Mouse (Mus musculus) brain, adult 2 months (tissue): ENCODE data around the gene A830031A19Rik.
A peak's percentile ranks its signal among the peaks of the same experiment; 100 is the strongest.

Experiments
- DNase-seq: peaks from one replicate; pipeline ENCODE4 v3.0.0; 2011; ENCODE audit warnings: low read depth, low spot score

Gene A830031A19Rik

DNA sequence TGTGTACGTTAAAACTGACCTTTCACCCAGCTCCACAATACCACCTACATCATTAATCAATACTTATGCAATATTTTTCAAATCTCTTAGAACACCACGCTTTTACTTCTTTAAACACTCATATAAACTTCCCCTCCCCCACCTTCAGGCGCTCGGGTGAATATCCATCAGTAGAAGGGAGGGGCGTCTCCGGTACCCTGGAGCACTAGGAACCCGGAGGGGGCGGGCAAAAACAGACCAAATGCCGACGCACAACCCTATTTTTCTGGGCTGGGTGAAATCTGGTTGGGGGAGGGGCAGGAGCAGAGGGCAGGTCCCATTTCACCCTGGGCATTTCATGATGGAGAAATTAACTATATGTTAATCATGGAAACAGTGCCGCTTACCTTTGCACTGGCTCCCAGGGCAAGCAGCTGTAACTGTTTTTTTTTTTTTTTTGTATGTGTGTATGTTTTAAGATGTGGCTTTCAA is at the start of gene A830031A19Rik:
TSS of gene A830031A19Rik (minus strand) at position 421 of the 471 bp plus-strand sequence.
- DNase-seq, result no peak

DNA sequence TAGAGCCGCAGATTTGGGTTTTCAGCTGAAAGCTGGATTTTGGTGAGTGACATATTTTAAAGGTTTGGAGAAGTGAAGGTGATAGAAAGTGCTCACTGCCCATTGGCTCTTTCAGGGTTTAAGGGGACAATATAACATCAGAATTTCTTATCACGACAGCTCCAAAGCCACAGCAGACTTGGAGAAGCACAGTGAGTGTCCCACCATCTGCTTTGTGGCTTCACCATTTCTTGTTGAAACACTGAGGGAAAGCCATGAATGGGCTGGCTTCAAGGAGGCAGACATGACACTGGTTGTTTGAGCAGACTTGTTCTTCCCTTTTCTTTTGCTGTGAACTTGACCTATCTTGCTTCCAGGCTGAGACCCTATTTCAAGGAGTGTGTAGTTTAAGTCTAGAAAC is 49.1 kb upstream of the A830031A19Rik start:
- no peak for DNase-seq

DNA sequence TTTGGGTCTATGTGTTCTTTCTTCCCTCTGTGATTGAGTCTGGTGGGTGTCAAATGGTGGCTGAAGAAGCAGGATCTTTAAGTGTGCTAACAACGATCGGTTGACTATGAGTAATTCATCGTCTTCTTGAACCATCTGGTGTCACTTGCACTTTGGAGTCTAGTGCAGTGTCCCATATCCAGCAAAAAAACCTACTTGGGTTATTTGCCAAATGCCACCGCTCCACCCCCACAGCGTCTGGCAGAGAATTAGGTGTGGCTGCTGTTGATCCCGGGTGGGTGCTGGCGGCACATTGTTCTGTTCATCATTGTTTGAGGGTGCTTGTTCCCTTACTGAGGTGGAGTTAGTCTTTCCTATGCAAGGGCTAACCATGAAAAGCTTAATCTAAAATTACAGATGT is 48.0 kb upstream of the A830031A19Rik start:
- no peak for DNase-seq

DNA sequence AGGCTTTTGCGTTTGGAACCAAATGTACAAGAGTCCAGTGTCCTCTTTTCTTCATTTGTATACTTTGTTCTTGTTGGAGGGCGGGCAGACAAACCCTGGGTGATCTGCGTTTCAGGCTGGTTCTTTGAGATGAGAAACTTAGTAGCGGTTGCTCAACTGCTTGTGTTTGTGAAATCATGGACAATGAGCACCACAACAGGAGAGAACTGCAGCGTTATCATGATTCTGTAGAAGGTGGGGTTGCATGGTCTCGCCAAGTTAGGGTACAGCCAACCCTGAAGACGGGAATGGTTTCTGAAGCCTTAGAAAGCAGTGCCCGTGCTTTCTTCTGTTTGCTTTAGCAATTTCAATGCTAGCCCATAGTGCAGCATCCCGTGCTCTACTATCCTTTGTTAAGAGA is 46.3 kb upstream of the A830031A19Rik start:
- no peak for DNase-seq

DNA sequence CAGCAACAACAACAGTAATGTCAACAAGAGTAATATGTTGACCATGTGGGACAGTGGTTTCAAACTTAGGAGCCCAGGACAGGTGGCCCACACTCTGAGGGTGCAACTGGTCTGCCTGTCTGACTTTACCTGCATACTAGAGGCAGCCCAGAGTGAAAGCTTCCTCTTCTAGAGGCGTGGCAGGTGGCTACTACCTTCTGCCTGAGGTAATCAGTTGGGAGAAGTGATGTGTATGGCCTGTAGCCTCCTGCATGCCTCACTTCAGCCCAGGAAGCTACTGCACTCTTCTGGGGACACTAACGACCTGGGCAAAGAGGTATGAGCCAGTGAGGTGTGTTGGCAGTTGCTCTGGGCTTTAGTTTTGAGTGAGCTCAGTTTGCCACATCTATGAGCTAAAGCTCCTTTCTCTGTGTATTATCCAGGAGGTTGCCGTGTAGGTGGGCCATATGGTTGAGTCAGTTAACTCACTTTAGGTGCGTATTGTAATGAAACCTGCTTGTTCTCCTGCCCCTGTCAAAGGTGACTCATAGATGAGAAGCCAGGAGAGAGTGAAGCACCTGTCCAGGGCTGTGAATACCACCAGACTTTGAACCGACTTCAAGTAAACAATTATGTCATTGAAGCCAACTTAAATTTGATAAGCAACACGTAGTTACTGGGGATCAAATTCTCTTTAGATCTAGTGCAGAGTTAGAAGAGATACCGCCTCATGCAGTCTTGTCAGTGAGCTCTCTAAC is 41.9 kb upstream of the A830031A19Rik start:
- DNase-seq, result no peak

DNA sequence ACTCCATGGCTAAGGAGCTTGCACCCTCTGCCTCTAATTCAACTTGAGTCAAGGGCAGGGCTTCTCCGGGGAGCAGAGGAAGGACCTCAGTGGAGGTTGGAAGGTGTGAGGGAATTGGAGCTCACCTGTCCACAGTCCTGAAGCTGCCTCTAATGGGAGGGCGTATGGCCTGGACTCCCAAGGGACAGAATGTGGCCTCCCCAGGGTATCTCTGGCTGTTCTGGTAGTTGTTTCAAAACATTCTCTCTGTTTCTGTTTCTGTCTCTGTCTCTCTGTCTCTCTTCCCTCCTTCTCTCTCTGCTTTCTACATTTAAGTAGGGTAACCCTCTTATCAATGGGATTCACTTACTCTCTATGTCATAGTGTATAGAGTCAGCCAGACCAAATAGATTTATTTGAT is 41.2 kb upstream of the A830031A19Rik start:
- DNase-seq, result no peak

DNA sequence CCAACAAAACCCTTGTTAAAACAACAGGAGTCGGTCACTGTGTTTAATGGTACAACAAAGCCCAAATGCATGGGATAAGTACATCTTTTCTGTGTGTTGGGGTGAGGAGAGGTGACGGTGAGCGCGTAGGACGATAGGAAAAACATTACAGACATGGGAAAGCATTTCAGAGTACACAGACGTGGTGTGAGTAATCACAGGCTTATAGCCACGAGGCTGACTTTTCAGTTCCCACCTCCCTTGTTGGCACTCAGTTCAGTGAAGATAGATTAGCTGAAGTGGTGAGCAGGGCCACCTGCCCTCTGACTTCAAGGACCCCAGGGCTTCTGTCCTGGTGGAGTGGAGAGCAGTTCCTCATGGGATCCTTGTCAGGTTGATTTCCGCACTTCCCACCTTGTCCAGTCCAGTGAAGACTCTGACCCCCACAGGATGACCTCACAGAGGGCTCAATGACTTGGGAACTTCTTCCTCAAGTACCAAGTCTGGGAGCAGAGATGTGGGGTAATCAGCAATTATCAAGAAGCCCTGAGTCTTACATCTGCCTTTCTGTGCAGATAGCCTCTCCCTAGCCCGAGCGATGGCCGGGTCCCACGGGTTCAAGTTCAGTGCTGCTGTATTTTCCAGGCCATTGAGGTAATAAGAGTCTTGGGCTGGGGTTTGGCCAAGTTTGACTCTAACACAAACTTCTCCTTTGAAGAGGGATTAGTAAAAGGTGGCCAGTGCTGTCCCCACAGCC is 40.3 kb upstream of the A830031A19Rik start:
- DNase-seq, result no peak

DNA sequence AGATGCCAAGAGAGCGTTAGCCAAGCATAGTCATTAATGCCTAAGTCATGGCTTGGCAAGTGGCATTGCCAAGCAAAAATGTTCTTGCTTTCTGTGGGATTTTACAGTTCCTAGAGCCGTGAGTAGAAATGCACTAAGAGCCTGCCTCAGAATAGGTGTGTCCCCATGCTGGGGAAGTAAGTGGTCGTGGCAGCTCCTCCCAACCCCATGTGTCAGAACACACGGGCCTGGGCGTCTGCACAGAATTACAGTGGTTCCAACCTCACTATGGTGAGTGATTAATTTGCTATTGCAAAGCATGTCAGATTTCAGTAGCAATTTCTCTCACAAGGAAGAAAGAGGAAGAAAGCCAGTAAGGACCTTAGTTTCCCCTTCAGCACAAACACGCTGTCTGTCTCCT is 36.9 kb upstream of the A830031A19Rik start:
- no peak for DNase-seq

DNA sequence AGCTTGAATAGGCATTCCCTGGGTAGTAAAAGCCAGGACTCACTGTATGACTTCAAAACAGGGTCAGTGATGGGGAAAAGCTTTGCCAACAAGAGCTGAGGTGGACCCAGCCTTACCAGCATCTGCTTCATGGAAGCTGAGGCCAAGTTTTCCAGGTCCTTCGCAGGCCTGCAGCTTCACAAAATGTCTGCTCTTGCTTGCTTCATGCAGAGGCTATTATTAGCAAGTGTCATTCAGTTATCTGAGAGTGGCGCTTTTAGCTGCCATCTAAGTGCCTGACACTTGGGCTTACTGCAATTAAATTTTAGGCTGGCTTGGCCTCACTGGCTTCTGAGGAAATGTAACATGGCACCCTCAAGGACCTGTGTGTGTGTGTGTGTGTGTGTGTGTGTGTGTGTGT is 35.3 kb upstream of the A830031A19Rik start:
- DNase-seq, result no peak

DNA sequence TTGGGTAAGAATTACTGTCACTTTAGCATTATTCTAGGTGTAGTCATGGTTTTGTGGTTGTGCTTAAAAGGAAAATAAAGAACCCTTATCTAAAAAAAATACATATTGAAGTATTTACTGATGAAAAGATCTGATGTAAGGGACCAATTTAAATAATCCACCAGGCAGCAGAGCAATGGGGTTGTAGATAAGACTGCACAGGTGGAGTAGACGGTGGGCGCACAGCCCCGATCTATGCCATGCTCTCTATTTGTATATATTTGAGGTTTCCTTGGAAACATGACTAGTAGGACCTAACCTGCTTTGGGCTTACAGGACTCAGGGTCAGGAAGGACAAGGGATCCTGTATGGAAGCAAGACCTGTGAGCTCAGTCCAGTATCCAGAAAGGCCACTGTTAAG is 34.5 kb upstream of the A830031A19Rik start:
- DNase-seq, result no peak

DNA sequence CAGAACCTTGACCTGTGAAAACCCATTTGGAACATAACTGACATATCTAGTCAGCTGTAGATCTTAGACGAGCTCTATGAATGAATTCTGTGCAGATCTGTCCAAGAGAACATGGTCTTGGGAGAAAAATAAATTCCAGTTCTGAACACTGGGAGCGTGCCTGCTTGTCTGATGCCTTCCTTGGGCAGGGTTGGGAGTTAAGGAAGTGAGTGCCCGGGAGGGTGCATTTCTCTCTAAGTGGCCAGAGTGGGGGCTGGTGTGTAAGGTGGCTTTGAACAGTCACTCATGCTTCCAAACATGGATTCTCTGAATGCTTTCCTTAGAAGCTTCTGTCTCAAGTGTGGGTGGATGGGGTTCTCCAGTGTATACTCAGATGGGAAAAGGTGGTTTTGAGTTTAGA is 34.1 kb upstream of the A830031A19Rik start:
- DNase-seq, result no peak

DNA sequence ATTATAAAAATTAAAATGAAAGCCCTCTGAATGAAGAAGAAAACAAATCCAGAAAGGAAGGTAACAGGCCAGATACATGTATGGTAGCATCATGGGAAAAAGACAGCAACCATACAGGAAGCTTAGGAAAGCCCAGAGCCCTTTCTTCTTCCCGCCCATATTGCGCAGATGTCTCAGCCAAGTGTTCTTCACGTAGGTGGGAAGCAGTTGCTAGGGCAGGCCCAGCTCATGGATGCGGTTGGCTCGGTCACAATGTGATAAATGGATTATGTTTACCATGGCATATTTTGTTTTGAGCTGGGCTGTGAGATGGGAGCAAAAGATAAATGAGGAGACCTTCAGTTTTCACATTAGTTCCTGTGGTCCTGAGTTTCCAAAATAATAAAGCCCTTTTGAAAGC is 32.6 kb upstream of the A830031A19Rik start:
- peak; percentile 74 for DNase-seq

DNA sequence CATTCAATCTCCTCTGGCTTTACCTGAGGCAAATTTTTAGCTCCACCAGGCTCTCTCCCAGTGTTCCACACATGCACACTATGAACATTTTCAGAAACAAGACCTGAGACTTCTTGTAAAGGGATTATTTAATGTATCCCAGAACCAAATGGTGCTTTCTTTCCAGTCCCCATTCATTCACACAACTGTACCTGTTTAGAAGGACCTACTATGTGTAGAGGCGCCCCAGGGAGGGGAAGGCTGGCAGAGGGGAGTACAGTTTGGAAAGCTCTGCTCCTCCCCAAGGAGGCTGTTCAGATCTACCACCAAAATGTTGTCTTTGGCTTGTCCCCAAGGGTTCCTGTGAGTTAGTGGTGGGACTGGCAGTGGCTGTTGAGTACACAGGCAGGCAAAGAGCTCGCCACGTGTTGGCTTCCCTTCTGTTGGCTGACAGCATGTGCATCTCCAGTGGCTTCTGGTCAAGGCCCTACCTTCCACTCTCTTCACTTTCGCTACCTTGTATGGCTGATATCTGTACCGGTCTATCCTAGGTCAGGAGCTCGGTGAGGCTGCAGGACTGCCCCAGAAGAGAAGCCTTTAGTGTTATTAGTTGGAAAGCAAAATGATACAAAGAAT is 28.4 kb upstream of the A830031A19Rik start:
- no peak for DNase-seq

DNA sequence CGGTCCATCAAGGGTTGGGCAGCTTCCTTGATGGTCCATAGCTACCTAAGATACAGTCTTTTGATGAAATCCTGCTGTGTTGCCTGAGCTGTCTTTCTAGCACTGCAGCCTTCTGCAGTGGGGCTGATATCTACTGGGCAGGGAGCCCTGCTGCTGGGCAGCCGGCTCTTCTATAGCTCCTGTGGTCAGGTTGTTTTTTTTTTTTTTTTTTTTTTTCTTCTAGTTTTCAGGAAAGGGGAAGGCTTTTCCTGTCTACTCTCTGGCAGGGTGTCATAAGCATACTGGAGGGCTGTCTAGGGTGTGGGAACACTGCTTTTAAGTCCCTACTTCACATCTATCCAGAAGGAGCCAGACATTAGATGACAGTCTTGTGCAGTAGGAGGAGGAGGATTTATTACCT is 27.5 kb upstream of the A830031A19Rik start:
- DNase-seq, result no peak

DNA sequence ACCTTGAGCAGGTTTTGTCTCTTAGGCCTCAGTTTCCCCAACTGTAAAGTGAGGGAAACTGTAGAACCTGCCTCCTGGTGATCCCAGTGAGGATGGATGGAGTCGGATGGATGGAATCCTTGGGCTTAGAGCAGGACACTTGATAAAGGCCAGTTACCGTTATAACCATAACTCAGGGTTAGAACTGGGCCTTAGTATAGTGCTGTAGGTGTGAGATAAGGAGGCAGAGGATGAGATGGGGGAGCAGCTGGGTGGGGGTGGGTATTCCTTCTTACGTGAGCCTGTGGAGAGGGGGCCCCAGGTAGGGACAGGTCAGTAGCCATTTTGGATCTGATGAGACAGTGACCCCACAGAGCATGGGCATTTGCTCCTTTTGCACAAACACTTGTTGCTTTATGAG is 26.8 kb upstream of the A830031A19Rik start:
- DNase-seq, result no peak

DNA sequence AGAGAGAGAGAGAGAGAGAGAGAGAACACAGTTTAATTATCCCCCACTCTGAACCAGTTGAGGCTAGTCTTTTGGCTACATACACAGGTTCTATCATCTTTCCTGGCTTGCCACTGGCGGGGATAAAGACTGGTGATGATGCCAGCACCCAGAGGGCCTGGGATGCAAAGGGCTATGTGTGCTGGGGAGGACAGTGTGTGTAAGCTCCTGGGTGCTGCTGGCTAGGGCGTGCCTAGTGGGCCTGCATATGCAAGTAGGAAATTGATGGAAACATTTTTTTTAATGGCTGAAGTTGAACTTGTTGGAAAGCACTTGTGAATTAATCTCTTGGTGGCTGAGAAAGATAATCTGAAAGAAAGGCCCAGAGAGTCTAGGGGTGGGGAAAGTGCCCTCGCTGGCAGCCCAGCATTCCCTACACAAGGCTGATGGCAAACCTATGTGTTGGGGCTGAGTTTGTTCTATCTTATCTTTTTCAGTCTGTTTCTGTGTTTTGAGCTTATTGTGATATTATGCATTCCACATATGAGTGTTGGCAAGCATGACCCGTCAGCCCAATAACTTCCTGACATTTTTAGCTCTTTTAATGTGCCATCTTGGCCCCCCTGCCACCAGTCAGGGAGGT is 25.7 kb upstream of the A830031A19Rik start:
- DNase-seq, result no peak

DNA sequence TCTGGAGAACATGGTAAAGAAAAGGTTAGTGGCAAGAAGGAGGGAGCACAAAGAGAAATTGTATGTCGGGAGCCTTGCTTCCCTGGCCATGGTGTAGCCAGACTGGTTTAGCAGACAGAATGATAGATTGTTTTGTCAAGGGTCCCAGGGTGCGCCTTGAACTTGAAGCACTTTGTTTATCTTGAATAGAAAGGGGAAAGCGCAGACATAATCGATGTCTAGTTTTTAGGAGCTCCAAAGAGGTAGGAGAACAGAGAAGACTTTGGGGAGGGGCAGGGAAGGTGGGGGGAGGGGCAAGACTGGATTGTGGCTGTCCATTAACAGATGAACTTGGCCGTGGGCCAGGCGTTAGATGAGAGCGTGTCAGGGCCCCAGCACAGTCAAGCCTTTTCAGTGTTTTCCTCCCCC is 25.0 kb upstream of the A830031A19Rik start:
- DNase-seq, result no peak

DNA sequence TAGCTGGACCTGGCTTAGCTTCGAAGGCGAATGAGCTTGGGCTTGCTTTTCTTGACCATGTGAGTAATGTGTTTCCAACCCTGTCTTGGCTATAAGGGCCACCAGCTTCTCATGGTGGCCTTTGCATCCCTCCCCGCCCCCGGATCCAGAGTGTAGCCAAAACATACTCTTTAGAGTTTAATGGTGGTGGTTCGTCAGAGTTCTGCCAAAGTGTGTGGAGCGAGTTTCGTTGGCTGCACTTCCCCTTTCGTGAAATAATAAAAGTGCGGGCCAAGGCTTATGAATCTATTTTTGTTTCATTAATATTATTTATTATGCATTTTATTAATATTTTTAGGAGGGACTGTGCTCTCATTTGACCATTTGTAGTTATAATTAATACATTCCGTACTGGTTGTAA is 24.4 kb upstream of the A830031A19Rik start:
- DNase-seq, result no peak

DNA sequence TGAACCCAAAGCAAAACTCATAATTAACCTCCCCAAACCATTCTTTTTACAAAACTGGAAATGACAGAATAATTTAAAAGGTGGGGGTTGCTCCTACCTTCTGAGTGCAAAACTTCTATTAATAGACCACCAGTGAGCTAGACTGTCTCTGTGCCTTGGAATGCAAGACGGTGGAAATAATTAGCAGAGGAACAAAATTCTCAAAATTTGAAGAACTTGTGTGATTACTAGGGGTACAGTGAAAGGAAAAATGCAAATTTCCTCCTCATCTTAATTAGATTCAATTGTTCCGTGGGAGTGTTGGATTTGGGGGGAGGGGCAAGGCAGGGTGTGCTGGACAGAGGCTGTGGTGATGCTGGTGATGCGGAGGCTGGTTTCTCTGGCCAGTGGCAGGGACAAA is 23.8 kb upstream of the A830031A19Rik start:
- DNase-seq, result no peak

DNA sequence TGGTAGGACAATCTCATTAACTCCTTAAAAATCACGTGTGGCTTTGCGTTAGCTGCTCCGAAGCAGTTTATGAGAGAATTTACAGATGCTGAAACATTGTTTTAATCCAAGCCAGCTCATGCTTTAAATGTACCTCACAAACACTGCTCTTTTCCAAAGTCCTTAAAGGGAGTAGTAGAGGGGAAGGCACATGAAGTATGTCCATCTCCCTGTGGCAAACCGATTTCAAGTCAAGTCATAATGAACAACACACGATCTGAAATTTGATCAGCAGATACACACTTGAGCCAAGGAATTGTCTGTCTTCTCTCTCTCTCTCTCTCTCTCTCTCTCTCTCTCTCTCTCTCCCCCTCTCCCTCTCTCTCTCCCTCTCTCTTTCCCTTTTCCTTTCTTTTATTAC is 23.2 kb upstream of the A830031A19Rik start:
- no peak for DNase-seq

DNA sequence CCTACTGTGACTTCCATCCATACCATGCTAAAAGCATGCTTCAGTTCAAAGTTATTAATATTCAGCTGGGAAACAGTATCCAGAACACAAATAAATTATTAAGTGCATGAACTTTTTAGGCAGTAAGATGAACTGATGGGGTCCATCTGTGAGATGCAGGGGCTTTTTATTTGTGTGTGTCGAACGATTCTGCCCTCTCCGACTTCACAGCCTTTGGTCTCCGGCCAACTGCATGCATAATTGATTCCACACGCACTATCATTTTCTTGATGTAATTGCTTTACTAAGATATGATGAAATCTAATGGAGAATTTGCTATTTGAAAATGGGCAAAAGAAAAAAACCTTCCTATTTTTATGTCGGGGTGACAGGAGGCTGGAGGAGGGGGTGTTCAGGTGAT is 22.2 kb upstream of the A830031A19Rik start:
- DNase-seq, result no peak

DNA sequence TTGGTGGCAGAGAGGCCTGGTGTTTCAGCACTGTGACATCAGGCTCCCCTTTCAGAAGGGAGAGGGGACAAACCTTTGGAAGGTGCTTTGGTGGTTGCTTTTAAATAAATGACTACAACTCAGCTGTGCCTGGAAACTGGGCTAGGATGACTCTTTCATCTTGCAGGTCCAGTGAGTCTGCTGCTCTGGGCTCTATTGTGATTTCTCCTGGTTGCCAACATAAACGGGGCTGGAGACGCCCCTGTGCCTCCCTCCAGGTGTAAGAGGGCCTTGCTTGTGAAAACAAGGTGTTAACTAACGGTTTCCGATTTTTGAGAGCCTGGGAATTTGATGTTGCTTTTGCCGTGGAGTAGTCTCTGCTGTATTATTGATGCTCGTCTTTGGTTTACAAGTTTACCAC is 21.6 kb upstream of the A830031A19Rik start:
- DNase-seq, result no peak
